1 mouse cellular context compared by ENCODE assay signal in genomic region chr15:83553831-83554230, GRCm38 (mm10).
A peak's percentile ranks its signal among the peaks of the same experiment; 100 is the strongest.
TF ChIP-seq lines count a peak whose summit lies in the region.

No protein-coding gene starts in this region.

TF ChIP-seq in CH12.LX, 34 proteins besides CTCF, POLR2A, EP300 and RAD21:
- TF ChIP-seq KAT2A (IDR thresholded peaks at IDR 0.05; ENCODE audit: insufficient replicate concordance, low read length) (no peak), SMC3 (IDR thresholded peaks at IDR 0.05; ENCODE audit: low read depth, low read length) (peak; percentile 21; the same call in 1 of the 2 replicates)
